Mouse (Mus musculus) liver, adult 2 months (tissue): ENCODE results near the gene Sprr4. TPM values are rescaled to one million over a fixed set of nuclear protein-coding genes. Genes with fewer than 3 reads are reported as not detected.
"Not testable (repeated sequence)": the region's sequence is repeated elsewhere in the genome, so short reads cannot be mapped to it uniquely, and the experiment has no call there.

Experiments
- DNase-seq: peaks from one replicate; pipeline ENCODE4 v3.0.0-alpha.2; 2011; ENCODE audit warnings: low read depth, low spot score; ENCODE audit errors: extremely low read depth
- H3K27ac ChIP-seq: fragments of 200-500 bp; replicated peaks from 2 replicates; pipeline ENCODE4 v1.5.1; 2012; ENCODE audit warnings: low read depth, mild to moderate bottlenecking, control low read depth, inconsistent platforms, low read length; ENCODE audit not compliant: insufficient read depth
- H3K27me3 ChIP-seq: fragments of 200-500 bp; 2 replicates; pipeline ENCODE4 v1.6.1; 2012; ENCODE audit warnings: mild to moderate bottlenecking, moderate library complexity, low read length, inconsistent platforms; ENCODE audit not compliant: control insufficient read depth, insufficient read depth
- H3K36me3 ChIP-seq: fragments of 200-500 bp; 2 replicates; pipeline ENCODE4 v1.6.1; 2012; ENCODE audit warnings: low read length, inconsistent platforms; ENCODE audit not compliant: control insufficient read depth, insufficient read depth
- H3K4me1 ChIP-seq: fragments of 200-500 bp; 2 replicates; pipeline ENCODE4 v1.6.1; 2011; ENCODE audit warnings: low read length; ENCODE audit not compliant: control insufficient read depth, insufficient read depth
- H3K4me3 ChIP-seq: fragments of 200-500 bp; 2 replicates; pipeline ENCODE4 v1.5.1; 2011; ENCODE audit warnings: low read depth, mild to moderate bottlenecking, control low read depth, low read length, moderate library complexity; ENCODE audit not compliant: insufficient read depth
- H3K79me2 ChIP-seq: fragments of 200-500 bp; 2 replicates; pipeline ENCODE4 v1.6.1; 2012; ENCODE audit warnings: inconsistent platforms, mild to moderate bottlenecking, low read length, moderate library complexity; ENCODE audit not compliant: control insufficient read depth, insufficient read depth
- H3K9ac ChIP-seq: fragments of 200-500 bp; 2 replicates; pipeline ENCODE4 v1.6.1; 2012; ENCODE audit warnings: low read depth, mild to moderate bottlenecking, control low read depth, inconsistent platforms, low read length
- CTCF ChIP-seq: fragments of 200-500 bp; IDR thresholded peaks from 2 replicates; pipeline ENCODE4 v1.5.1; 2011; ENCODE audit warnings: low read depth, low read length, control low read depth
- POLR2A ChIP-seq: fragments of 200-500 bp; IDR thresholded peaks from 2 replicates; pipeline ENCODE4 v1.6.1; 2011; ENCODE audit warnings: low read length, control low read depth; ENCODE audit not compliant: insufficient read depth; ENCODE audit errors: extremely low read depth
- WGBS: fragments of 180-500 bp; shearing (Covaris S2); methylation state at CpG from one replicate; pipeline ENCODE4 v1.1.7; 2018; 5-methylcytosine and 5-hydroxymethylcytosine counted together
- polyA plus RNA-seq: library from polyadenylated mRNA; depleted of rRNA; stranded (reverse); fragments of >200 nt; gene quantifications from 2 replicates; pipeline ENCODE4 v1.2.3, GENCODE M21; 2012; rRNA removed
- total RNA-seq: library from RNA; depleted of rRNA; stranded (reverse); fragments of >200 nt; gene quantifications from 2 replicates; pipeline ENCODE4 v1.2.3, GENCODE M21; 2014; rRNA removed

Gene Sprr4
- total RNA-seq (not detected in 2 replicates), polyA plus RNA-seq (not detected in 2 replicates)

- 91% methylated on average over 1 of the region's 1 CpGs for whole genome bisulfite sequencing
- Histone ChIP-seq H3K9ac (no peak within 1 kb of the TSS), H3K36me3 (no peaks in the 10 kb centered on the region), H3K4me1 (no peaks in the 10 kb centered on the region), H3K27ac (no peak within 1 kb of the TSS), H3K4me3 (no peak within 1 kb of the TSS), H3K79me2 (no peaks in the 10 kb centered on the region), H3K27me3 (no peaks in the 10 kb centered on the region)
- DNase-seq: no peak
- TF ChIP-seq POLR2A: no peak
- no peak for TF ChIP-seq CTCF
Measured at GRCm38 (mm10) chr3:92500393-92500792, at the start of gene Sprr4. Gene Sprr4, minus strand, starts transcription at chr3:92500493.

- TF ChIP-seq POLR2A (no peak), CTCF (no peak)
- 81% methylated on average over 3 of the region's 3 CpGs for WGBS
- Histone ChIP-seq H3K4me1 (no peaks in the 10 kb centered on the region), H3K79me2 (no peaks in the 10 kb centered on the region), H3K27ac (no peak within 1 kb of the TSS), H3K4me3 (no peak within 1 kb of the TSS), H3K36me3 (no peaks in the 10 kb centered on the region), H3K9ac (no peak within 1 kb of the TSS), H3K27me3 (no peaks in the 10 kb centered on the region)
- DNase-seq: no peak
Measured at GRCm38 (mm10) chr3:92534411-92534810, 34.1 kb upstream of the Sprr4 start, which contains the start of gene 2310046K23Rik. Gene 2310046K23Rik, minus strand, starts transcription at chr3:92534511.

- Histone ChIP-seq H3K79me2 (no peaks in the 10 kb centered on the region), H3K27ac (no peak overlapping the region), H3K27me3 (no peaks in the 10 kb centered on the region), H3K4me1 (no peaks in the 10 kb centered on the region), H3K36me3 (no peaks in the 10 kb centered on the region), H3K4me3 (no peak overlapping the region), H3K9ac (no peak overlapping the region)
- TF ChIP-seq POLR2A (no peak), CTCF (no peak)
- DNase-seq: peak; percentile 11
Measured at GRCm38 (mm10) chr3:92512325-92512724, 12.0 kb upstream of the Sprr4 start.

GRCm38 (mm10) chr3:92510786-92511185 lies 10.5 kb upstream of the Sprr4 start:
- Histone ChIP-seq H3K4me3 (no peak overlapping the region), H3K27ac (no peak overlapping the region), H3K79me2 (no peaks in the 10 kb centered on the region), H3K4me1 (no peaks in the 10 kb centered on the region), H3K9ac (no peak overlapping the region), H3K36me3 (no peaks in the 10 kb centered on the region), H3K27me3 (no peaks in the 10 kb centered on the region)
- DNase-seq: peak; percentile 10
- peak; percentile 24; the same call in 1 of the 2 replicates for TF ChIP-seq CTCF
- TF ChIP-seq POLR2A: no peak

GRCm38 (mm10) chr3:92508185-92508584 lies 7.9 kb upstream of the Sprr4 start:
- WGBS: 79% methylated on average over 1 of the region's 1 CpGs
- no peak overlapping the region for H3K9ac ChIP-seq
- no peaks in the 10 kb centered on the region for H3K36me3 ChIP-seq
- no peaks in the 10 kb centered on the region for H3K27me3 ChIP-seq
- H3K79me2 ChIP-seq: no peaks in the 10 kb centered on the region
- H3K4me1 ChIP-seq: no peaks in the 10 kb centered on the region
- no peak overlapping the region for H3K4me3 ChIP-seq
- DNase-seq: no peak
- no peak for TF ChIP-seq CTCF
- TF ChIP-seq POLR2A: no peak
- no peak overlapping the region for H3K27ac ChIP-seq

- Histone ChIP-seq H3K79me2 (no peaks in the 10 kb centered on the region), H3K4me1 (no peaks in the 10 kb centered on the region), H3K9ac (no peak overlapping the region), H3K27ac (no peak overlapping the region), H3K27me3 (no peaks in the 10 kb centered on the region), H3K4me3 (no peak overlapping the region), H3K36me3 (no peaks in the 10 kb centered on the region)
- TF ChIP-seq CTCF: no peak
- no peak for TF ChIP-seq POLR2A
- no peak for DNase-seq
Measured at GRCm38 (mm10) chr3:92503528-92503927, 3.2 kb upstream of the Sprr4 start.

GRCm38 (mm10) chr3:92490262-92490661 lies 10.0 kb downstream of the Sprr4 start:
- H3K9ac ChIP-seq, H3K27ac ChIP-seq, H3K4me1 ChIP-seq, DNase-seq, H3K79me2 ChIP-seq, H3K27me3 ChIP-seq, H3K36me3 ChIP-seq, H3K4me3 ChIP-seq: not testable (repeated sequence)
